Mouse (Mus musculus) retina, embryonic 14.5 days (tissue): ENCODE results near the gene Vmn2r7.
A peak's percentile ranks its signal among the peaks of the same experiment; 100 is the strongest.
"Not testable (repeated sequence)": the region's sequence is repeated elsewhere in the genome, so short reads cannot be mapped to it uniquely, and the experiment has no call there.

Source experiments
- DNase-seq: peaks from one replicate; pipeline ENCODE4 v3.0.0-alpha.2; 2015; ENCODE audit warnings: low spot score

The Vmn2r7 gene

GRCm38 (mm10) chr3:64844665-64845064 lies at the start of gene Vmn2r7:
Vmn2r7 (minus strand) TSS chr3:64844765.
- not testable (repeated sequence) for DNase-seq

- peak; percentile 5 for DNase-seq
Measured at GRCm38 (mm10) chr3:64889725-64890124, 45.2 kb upstream of the Vmn2r7 start.

GRCm38 (mm10) chr3:64878199-64878977 lies 33.8 kb upstream of the Vmn2r7 start:
- DNase-seq, result no peak

- peak; percentile 29 for DNase-seq
Measured at GRCm38 (mm10) chr3:64876669-64877068, 32.1 kb upstream of the Vmn2r7 start.

GRCm38 (mm10) chr3:64842881-64843280 lies 1.7 kb downstream of the Vmn2r7 start:
- no peak for DNase-seq

- DNase-seq, result peak; percentile 81
Measured at GRCm38 (mm10) chr3:64842299-64842698, 2.3 kb downstream of the Vmn2r7 start.

- no peak for DNase-seq
Measured at GRCm38 (mm10) chr3:64831134-64831533, 13.4 kb downstream of the Vmn2r7 start.

GRCm38 (mm10) chr3:64791245-64791591 lies 53.3 kb downstream of the Vmn2r7 start:
- no peak for DNase-seq

- DNase-seq, result peak; percentile 86
Measured at GRCm38 (mm10) chr3:64790509-64791244, 53.9 kb downstream of the Vmn2r7 start.

GRCm38 (mm10) chr3:64782901-64783300 lies 61.7 kb downstream of the Vmn2r7 start:
- no peak for DNase-seq

GRCm38 (mm10) chr3:64772132-64772531 lies 72.4 kb downstream of the Vmn2r7 start:
- no peak for DNase-seq

GRCm38 (mm10) chr3:64756145-64756544 lies 88.4 kb downstream of the Vmn2r7 start:
- no peak for DNase-seq

- peak; percentile 58 for DNase-seq
Measured at GRCm38 (mm10) chr3:64727187-64727970, 117.2 kb downstream of the Vmn2r7 start.

- DNase-seq, result not testable (repeated sequence)
Measured at GRCm38 (mm10) chr3:64725736-64726135, 118.8 kb downstream of the Vmn2r7 start.

- not testable (repeated sequence) for DNase-seq
Measured at GRCm38 (mm10) chr3:64676069-64676468, 168.5 kb downstream of the Vmn2r7 start.
